Mouse (Mus musculus): ENCODE measurements at regions not wholly inside any gene's neighbourhood (a gene's known extent, or its start where the extent isn't known, plus 50 kb on each side); places are given as distances from the start of the nearest gene placed in this dataset.

- Histone ChIP-seq H3K27me3 (0 out of 2 replicates have a peak, but pooled peaks cover 4% of the 10 kb centered on the region), H3K4me2 (peak overlapping the region; percentile 14), H3K4me3 (no peak overlapping the region), H3K9ac (no peak overlapping the region), H3K27ac (no peak overlapping the region), H3K9me3 (no peaks in the 10 kb centered on the region), H3K4me1 (no peaks in the 10 kb centered on the region), H3K36me3 (no peaks in the 10 kb centered on the region)
- ATAC-seq (ENCODE audit: borderline replicate concordance, extremely low read depth, low FRiP score, low TSS enrichment), result no peak
- WGBS, result 44% methylated on average over 10 of the region's 10 CpGs
Measured at GRCm38 (mm10) chr4:99600741-99601140, 55.4 kb upstream of the Foxd3 start.

GRCm38 (mm10) chr4:99601463-99601862 is 54.6 kb upstream of the Foxd3 start:
- H3K27me3 ChIP-seq, result 0 out of 2 replicates have a peak, but pooled peaks cover 4% of the 10 kb centered on the region
- no peak overlapping the region for H3K4me3 ChIP-seq
- ATAC-seq (ENCODE audit: borderline replicate concordance, extremely low read depth, low FRiP score, low TSS enrichment), result no peak
- H3K27ac ChIP-seq, result no peak overlapping the region
- no peaks in the 10 kb centered on the region for H3K4me1 ChIP-seq
- H3K4me2 ChIP-seq, result no peak overlapping the region
- no peaks in the 10 kb centered on the region for H3K9me3 ChIP-seq
- H3K9ac ChIP-seq, result no peak overlapping the region
- H3K36me3 ChIP-seq, result no peaks in the 10 kb centered on the region
- WGBS, result 39% methylated on average over 6 of the region's 6 CpGs

Measured in lung, embryonic 15.5 days (tissue).